Mouse (Mus musculus): ENCODE measurements at regions not wholly inside any gene's neighbourhood (a gene's known extent, or its start where the extent isn't known, plus 50 kb on each side); places are given as distances from the start of the nearest gene placed in this dataset.

DNA sequence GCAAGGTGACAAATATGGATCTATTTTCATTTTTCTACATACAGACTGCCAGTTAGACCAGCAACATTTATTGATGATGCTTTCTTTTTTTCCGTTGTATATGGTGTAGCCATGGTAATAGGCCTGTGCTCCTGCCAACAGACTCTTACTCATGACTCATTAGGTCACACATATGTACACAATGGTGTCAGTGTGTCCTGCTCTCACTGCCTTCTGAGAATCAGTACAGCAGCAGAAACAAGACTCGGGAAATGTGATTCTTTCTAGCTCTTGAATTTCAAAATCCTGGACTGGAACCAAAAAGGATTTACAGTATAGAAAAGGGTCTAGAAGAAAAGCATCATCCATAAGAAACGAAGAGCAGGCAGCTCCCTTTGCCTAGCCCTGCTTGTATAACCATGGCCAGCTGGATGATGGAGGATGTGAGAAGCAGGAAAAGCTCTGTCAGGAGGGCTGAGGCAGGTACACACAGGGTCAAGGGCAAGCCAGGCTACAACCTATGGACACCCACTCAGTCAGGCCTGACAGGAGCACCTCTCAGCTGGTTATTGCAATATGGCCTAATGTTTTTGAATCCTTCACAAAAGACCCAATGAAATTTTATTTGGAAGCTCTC, 132.2 kb downstream of the Tmem17 start:
- DNase-seq: no peak

DNA sequence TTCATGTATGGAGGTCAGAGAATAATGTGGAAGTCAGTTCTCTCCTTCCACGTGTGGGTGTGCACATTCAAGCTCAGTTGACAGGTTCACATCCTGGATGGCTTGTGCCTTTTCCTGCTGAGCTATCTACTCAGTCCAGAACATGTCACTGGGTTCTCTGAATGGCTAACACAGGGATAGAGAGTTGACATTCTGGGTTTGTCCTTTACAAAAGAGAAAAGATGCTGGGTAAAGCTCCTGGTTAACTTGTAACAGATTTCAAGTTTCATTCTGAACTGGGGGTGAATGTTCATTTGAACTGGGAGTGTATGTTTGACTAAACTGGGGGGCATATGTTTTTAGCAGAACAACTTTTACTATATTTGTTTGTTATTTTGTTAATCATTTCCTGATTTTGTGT, 133.0 kb downstream of the Tmem17 start:
- no peak for DNase-seq

DNA sequence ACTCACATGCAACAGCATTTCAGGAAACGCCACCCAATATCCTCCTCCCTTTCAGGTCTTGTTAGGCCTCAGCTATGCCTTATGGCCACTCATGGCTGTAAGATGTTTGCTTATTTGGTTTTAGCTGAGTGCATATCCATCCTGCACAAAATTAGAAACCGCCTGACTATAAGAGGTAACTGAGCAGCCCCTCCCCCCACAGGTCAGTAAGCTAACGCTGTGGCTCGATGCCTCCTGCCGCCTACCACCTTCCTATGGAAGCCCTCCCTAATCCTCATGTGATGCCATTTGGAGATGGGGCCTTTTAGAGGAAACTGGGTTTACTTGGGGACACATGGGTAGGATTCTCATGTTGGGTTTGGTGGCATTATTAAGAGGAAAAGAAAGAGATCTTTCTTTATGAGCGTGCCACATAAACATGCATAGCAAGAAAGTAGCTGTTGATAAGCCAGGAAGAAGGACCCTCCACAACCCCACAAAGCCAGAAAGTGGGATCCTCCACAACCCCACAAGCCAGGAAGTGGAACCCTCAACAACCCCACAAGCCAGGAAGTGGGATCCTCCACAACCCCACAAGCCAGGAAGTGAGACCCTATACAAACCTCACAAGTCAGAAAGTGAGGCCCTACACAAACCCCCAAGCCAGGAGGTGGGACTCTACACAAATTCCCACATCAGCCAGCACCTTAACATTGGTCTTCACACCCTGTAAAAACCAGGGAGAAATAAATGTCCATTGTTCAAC, 134.5 kb downstream of the Tmem17 start:
- no peak for DNase-seq

DNA sequence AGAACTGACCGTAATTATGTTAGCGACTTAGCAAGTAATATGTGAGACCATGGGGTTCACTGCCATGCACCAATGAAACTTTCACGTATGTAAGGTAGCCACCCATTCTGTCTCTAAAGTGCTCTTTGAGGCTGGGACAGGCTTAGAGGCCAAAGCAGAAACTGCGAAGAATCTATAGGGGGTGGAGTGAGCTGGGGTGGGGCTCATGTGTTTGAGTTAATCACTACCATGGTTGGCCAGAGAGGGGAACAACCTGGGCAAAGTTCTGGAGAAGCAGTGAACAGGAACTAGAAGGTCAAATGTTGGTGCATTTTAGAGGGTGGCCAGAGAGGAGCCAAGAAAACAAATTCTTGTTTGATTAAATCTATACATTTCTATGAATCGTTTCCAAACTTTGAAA, 136.4 kb downstream of the Tmem17 start:
- no peak for DNase-seq

DNA sequence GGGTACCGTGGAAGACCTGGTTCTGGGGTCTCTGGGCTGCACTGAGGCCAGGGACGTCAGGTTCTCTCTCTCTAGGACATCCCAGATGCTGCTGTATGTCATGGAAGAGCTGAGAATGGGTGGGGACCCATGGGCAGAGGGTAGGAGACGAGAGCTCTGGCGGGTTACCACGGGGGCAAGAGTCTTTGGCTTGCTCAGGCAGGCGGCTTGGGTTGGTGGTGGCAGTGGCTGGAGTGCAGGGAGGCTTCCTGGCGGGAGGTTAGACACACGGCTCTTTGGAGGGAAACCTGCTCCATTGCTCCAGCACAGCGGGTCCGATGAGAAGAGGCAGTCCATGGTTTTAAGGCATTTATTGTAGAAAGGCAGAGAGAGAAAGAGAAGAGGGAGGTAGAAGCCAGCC, 138.9 kb downstream of the Tmem17 start:
- no peak for DNase-seq

DNA sequence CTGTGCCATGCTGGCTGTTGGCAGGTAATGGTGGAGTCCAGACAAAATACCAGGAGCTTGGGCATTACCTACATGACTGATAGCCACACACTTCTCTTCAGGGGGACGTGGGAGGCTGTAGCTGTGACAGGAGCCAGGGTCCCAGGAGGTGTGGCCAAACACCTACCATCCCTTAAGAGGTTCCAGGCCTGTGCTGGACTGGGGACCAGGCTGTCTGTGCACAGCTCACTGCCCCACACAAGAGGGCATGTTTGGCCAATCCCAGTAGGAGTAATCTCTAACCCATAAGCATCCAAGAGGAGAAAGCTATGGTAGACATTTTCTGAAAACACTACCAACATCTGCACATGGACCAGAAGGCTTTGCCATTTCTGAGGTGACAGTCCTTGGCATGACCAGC, 139.4 kb downstream of the Tmem17 start:
- DNase-seq: no peak

DNA sequence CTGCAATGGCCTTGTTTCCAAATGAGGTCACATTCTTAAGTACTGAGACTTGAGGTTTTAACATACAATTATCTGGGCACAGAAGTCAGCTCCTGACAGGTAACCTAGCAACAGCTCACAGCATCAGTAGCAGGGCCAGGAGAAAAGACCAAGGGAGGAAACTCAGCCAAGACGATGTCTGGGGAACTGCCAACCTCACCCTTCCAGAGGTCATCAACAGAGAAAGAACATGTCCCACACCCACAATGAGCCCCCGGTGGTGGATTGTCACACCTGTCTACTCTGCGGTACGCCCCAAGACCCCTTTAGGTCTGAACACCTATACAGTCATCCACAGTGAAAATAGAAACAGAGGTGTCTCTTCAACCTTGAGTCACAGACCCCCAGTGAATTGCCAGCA, 140.0 kb downstream of the Tmem17 start:
- DNase-seq: no peak

DNA sequence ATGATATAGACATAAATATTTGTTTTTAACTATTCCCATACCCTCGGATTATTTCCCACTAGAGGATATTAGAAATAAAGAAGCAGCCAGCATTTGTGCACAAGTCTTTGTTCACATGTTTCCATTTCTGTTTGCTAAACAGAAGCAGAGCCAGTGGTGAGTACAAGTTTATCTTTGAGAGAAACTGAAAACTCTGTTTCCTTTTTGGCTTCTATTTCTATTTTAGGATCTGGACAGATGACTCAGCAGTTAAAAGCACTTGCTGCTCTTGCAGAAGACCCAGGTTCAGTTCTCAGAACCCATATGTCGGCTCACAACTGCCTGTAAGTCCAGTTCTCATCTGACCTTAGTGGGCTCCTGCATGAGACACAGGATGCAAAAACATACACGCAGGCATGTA, 141.0 kb downstream of the Tmem17 start:
- DNase-seq: no peak

DNA sequence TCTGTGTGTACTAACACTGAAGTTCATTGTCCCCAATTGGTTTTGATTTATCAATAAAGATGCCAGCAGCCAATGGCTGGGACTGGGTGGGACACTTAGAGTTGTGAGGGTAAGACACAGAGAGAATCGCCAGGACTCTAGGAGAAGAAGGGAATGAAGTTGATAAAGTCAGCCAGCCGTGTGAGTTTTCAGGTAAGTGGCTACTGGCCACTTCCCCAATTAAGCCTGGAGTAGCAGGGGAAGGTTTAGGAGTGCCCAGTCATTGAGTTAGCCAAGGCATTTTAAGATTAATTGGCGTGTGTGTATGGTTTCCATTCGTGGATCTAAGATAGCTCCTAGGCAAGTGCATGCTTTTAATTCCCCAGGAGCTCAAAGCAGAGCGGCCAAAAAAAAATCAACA, 141.5 kb downstream of the Tmem17 start:
- DNase-seq: no peak

DNA sequence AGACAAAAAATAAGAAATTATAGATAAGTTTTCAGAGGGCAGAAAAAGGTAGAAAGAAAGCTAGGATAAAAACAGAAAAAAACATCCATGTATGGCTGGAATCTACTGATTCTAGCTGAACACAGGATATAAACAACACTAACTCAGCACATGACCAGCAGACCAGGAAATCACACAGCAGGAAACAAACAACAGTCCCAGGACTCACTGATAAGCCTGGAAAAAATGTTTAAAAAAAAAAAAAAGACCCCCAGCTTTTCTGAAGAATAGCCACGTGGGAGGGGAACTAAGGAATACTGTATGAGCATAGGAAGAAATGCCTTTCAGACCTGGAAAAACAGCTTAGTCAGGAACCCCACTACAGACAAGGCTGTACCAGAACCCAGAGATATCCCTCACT, 145.7 kb downstream of the Tmem17 start:
- no peak for DNase-seq

DNA sequence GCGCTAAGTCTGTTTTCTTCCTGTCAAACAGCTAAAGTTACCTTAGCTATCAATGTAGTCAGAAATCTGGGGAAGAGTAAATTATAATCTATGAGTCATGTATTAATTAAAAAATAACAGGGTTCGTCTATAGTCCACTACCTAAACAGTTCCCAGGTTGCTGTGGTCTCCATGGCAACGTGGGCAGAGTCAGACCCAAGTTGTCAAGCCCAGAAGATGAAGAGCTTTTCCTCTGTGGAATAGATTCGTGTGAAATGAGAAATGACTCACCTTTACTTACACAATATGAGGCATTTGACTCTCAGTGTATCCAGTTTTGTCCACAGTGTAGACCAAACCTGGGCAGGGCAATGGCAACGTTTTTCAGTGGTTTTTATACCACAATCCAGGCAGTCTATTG, 149.2 kb downstream of the Tmem17 start:
- peak; percentile 48 for DNase-seq

DNA sequence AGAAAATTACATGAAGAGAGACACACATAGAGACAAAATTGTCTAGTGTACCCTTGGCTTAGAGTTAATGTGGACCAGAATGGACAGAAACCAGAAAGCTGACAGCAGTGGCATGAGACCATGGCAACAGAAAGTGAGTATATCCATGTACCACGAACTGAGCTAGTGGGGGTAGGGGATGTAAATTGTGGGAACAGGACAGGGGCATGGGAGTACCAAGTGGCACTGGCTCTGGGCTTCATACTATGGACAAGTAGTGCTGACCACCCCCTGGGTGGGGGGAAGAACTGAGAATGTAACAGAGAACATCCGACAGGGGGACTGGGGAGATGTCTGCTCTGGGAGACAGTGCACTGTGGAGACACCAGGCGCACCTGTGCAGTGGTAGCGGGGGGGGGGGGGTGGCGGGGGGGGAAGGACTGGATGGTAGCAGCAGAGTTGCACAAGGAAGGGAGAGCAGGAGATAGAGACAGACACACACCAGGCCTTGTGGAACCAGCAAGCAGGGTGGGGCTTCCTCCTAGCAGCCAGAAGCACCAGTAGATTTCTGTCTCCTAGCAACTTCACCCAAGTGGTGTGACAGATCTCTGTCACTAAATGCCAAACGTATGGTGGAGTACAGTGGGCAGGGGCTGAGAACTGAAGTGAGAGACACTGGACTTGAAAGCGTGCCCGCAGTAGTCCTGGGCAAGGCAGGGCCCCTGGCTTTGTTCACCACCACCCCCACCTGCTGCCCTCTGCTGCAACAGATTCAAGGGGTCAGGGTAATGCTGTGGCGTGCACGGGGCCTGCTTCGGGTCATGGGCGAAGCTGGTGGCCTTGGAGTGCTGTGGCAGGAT, 150.0 kb downstream of the Tmem17 start:
- DNase-seq: peak; percentile 81

DNA sequence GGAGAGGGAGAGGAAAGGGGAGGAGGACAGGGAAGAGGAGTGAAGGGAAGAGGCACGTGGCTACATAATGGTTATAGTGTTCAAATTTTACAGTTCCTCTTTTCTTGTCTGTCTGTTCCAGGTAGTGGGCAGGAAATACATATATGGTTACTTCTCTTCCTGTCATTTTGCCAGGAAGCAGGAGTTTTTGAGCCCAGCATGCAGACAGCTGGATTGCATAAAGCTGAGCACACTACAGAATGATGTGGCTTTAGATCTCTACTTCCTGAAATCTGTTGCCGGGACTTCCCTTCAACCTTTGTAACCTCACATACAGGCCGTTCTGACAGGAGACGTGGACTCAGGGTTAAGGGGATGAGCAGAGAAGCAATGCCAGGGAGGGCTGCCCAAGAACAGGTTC, 154.1 kb downstream of the Tmem17 start:
- no peak for DNase-seq

DNA sequence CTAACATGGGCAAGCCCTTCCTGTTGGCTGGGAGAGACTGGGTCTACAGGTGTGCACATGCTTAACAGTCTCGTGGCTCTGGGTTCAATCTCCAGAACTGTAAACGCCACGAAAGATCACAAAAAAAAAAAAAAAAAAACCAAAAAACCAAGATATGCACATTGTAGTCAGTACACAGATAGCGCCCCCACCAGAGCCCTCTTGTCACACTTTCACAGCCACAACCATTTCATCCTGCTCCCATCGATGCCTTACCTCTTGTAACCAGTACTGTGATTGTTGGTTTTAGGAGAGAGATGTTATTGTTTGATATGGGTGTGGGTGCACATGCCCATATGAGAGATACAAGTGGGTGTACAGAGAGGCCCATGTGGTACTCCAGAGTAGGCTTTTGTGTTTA, 154.5 kb downstream of the Tmem17 start:
- DNase-seq: no peak

DNA sequence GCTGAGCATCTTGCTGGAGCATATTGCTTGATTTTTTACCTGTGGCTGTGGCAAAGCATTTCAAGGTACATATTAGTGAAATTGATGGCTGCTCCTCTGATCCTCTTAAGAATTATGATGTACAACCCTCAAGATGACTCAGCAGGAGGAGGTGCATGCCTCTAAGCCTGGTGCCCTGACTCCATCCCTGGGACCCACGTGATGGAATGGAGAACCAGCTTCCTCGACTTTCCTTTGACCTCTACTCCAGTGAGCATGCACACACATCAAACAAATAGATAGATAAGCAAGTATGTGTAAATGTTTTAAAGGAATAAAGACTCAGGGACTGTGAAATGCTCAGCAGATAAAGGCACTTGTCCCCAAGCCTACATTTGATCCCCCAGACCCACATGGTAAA, 156.3 kb downstream of the Tmem17 start:
- no peak for DNase-seq

DNA sequence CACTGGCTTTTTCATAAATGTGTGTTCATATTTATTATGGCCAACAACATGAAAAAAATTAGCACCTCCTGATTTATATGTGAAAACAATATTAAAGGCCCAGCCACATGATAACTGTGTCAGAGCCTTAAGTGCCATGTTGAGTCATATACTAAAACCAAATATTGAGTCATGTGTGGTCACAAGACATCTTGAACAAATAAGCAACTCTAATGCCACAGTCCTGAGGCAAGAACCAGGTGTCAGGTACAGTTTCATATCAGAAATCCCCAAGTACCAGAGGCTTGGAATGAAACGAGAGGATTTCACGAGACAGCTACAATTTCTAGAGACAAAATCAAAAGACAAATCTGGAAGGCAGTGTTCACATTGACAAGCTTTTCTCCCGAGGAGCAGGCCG, 157.4 kb downstream of the Tmem17 start:
- DNase-seq: no peak

DNA sequence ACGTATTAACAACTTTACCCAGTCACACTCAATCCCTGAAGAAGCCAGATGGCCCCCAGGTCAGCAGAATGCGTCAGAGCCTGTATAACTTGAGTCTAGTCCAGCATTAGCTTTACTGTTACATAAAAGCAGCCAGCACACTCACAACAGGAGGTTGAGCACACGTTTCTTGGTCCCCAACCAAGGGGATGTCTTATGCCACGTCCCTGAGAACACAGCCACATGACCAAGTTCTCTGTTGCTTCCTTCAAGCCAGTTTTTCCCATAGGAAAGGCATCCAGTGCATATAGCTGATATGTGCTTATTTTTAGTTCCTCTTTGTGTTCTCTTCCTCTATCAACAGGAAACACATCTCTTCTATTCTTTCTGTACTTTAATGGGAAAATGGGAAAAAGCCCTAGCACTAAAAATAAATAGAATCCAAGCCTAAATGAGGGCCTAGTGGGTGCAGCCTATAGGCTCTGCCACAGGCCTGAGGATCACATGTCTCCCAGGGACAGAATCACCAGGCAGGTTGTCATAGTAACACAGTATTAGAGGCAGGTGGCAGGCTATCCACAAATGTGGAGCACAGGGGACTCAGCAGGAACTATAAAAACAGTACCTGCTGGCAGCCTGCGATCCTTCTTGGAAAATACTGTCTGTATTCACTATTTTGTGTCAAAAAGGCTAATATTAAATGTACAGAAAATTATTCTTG, 160.1 kb downstream of the Tmem17 start:
- DNase-seq: no peak

DNA sequence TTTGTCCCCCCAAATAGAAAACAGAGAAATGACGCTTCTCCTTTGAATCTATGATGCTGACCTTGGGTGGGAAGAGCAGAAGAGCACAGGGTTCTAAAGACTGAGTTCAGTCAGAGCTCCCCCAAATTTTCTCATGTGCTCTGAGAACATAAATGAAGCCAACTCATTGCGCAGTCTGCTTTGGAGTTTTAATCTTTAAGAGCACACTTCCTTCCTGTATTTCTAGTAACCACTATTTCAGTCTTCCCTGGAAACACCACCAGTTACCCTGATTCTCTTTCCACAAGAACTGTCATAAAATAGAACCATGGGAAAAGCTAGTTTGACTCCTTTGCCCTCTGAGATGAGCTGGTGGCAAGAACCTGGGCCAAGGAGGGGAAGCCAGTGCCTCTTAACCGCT, 163.2 kb downstream of the Tmem17 start:
- no peak for DNase-seq

DNA sequence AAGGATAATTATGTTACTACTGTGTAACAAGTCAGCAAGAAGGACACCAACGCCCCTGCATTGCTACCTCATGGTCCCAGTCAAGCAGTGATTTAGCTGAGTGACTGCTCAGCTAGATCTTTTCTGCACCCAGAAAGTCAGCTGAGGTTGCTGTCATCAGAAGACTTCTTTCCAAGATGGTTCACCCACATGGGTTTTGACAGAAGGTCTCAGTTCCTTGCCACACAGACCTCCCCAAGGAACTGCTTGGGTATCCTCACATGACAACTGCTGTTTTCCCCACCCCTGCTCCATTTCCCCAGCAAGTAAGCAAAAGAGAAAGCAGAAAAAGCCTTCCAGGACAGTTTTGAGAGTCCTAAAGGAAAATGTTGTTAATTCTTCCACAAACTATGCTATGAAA, 163.9 kb downstream of the Tmem17 start:
- no peak for DNase-seq

DNA sequence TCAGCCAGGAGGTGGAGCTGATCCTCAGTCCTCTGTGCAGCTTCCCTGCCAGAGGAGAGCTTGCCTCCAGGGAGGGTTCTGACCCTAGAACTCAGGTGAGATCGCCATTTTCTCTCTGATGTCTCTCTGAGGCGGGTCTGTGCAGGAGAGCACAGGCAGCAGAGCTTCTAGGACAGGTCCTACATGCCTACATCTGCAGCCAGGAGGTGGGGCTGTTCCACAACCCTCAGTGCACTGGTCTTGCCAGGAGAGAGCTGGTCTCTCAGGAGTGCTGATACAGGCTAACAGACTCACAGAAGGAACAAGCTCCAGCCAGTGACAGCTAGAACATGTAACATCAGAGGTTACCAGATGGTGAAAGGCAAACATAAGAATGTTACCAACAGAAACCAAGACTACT, 165.4 kb downstream of the Tmem17 start:
- DNase-seq: peak; percentile 82

DNA sequence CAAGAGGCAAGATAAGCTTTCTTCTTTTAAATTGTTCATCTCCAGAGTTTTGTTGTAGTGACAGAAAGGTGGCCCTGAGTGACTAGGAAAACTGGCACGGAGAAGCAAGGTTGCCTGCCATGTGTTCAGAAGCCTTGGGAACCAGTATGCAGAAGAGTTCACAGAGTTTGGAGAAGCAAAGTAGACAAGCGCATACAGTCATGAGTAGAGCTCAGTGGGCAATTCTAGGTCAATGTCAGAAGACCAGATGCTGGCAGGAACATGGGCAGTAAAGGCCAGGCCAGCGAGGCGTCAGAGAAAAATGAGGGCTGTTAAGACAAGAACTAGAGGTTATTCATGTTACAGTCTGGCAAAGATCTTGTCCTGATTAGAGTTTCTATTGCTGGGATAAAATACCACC, 172.7 kb downstream of the Tmem17 start:
- DNase-seq: peak; percentile 81

DNA sequence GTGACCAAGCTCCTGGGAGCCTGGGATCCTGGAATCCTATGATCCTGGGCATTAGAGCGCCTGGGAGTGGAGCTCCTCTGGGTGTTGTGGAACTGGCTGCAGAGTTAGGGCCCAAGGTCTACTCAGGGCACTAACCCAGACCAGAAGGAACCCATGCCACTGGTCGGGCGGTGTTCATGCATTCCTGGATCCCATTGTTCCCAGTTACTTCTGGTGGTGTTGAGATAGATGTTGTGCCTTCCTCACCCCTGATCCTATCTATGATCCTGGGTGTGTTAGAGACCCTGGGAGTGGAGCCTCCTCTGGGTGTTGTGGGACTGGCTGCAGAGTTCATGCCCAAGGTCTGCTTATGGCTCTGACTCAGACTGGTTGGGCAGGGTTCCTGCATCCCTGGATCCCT, 169.9 kb downstream of the B3gnt2 start:
- peak; percentile 56 for DNase-seq

Measured in adrenal gland, adult 2 months (tissue).